Mouse (Mus musculus): ENCODE measurements around the gene Fabp1. TPM values are rescaled to one million over a fixed set of nuclear protein-coding genes. Genes with fewer than 3 reads are reported as not detected.

Gene Fabp1
- polyA plus RNA-seq, 2 experiments from 2014 or later = not detected

- ATAC-seq = no peak
These were observed 12.8 kb downstream of the Fabp1 start for GRCm38 (mm10) chr6:71212471-71212870.

DNA sequence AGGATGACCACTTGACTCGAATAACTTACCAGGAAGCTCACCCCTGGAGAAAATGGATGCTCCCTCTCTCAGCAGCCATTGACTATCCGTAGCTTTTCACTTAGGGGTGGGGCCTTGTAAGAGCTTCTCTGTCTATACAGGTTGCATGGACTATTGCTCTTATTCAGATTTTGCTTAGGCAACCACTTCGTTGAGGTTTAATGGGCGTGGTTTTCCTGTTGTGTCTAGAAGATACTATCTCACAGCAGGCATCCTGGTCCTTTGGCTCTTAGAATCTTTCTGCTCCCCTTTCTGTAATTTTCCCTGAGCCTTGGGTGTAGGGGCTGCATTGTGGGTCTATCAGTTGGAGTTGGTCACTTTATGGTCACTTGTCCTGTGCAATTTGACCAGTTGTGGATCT lies 21.9 kb downstream of the Fabp1 start:
- no peak for ATAC-seq

GRCm38 (mm10) chr6:71224184-71224943 lies 24.7 kb downstream of the Fabp1 start:
- ATAC-seq = no peak

GRCm38 (mm10) chr6:71226544-71226943 lies 26.9 kb downstream of the Fabp1 start:
- no peak for ATAC-seq

- ATAC-seq = no peak
These were observed 27.6 kb downstream of the Fabp1 start for GRCm38 (mm10) chr6:71227157-71227770.

DNA sequence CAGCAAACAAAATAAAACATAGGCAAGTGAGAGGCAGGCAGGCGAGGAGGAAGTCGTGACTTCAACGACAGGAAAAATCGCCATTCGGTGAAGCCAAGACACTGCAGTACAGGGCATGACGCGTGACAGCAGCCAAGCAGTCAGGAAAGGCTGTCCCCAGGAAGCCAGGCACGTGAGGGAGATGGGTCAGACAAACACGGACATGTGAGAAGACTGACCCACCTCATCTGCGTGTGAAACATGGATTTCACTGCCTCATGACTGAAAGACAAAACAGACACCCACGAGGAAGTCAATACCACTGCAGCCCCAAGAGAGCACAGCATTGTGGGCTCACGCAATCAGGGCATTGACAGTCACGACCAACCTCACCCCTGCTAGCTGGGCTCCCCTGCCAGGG lies 35.5 kb downstream of the Fabp1 start:
- no peak for ATAC-seq

GRCm38 (mm10) chr6:71235944-71236343 lies 36.3 kb downstream of the Fabp1 start:
- ATAC-seq = no peak

DNA sequence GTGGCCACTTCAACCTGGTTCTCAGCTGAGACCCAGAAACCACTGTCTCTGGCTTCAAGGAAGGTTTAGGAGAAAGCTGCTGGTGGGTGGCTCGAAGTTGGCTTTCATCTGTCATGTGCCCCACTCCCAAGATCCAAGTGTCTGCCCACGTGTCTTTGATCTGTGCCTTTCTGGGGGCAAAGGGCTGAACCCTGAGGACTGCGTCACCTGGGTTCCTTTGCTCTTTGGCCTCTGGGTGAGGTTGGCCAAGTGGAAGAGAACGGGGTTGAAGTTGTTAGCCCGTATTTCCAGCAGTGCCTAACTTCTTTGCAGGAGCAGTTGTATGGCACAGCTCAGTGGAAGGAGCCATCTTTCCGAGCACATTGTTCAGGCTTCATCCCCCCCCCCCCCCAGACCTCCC lies 36.9 kb downstream of the Fabp1 start:
- no peak for ATAC-seq

DNA sequence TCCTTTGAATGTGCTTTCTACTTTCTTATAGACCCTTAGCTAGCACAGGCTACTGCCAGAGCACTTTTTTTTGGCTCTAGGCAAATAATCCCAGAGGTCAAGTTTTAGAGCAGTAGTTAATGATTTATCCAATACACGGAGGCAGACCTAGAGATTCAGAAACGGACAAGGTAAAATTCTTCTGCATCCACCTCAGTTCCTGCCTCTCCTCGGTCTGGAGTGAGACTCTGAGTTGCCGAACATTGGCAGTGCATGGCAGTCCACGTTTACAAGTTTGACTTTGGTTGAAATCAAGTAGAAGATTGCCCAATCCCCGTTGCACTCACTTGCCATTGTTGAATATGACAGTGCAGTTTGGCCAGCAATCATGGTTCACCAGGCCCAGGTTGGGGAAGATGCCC lies 37.4 kb downstream of the Fabp1 start:
- ATAC-seq = no peak

DNA sequence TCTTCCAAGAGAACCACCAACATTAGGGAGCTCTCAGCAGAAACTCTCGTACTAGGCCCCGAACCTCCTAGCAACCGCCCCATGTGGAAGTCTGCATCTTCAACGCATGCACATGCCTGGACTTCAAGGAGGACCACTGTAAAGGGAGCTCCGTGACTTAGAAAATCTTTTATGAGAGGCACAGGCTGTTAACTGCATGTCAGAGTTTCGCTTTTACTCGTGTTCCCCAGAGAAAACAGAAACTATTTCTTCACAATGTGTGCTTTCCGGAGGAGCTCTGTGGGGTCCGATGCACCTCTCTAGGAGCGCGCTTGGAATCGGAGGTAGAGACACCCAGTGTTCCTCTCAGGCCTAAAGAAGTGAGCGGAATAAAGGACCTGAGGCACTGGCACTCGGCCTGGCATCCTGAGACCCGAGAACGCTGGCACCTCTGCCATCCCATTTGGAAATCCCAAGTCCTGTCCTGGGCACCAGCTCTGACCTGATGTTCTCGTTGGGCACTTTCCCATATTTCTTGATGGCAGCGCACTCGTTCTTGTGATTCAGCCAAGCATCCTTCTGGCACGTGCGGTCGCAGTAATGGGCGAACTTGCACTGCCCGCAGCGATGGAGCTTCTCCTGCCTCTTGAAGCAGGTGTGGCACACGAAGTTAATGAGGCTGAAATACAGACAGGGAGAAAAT lies 39.6 kb downstream of the Fabp1 start:
- ATAC-seq = no peak

- ATAC-seq = no peak
These were observed 41.2 kb downstream of the Fabp1 start for GRCm38 (mm10) chr6:71240831-71241230.

DNA sequence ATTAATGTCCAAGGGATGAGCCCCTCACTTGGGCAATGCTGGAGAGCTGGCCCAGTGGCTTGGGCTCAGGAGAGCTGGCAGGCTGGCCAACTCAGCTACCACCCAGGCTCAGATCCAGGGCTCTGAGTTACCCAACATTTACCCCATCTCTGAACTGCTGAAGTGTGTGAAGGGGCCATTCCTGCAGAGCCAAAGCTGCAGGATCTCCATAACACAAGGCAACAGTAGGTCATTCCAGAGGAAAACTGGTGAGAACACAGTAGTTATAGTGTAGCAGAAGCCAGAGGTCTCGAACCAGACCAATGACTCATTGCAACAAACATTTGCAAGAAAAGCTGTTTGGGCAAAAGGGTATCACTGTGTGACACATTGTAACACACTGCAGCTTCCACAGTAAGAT lies 43.2 kb downstream of the Fabp1 start:
- no peak for ATAC-seq

GRCm38 (mm10) chr6:71243258-71243657 lies 43.6 kb downstream of the Fabp1 start:
- ATAC-seq = no peak

DNA sequence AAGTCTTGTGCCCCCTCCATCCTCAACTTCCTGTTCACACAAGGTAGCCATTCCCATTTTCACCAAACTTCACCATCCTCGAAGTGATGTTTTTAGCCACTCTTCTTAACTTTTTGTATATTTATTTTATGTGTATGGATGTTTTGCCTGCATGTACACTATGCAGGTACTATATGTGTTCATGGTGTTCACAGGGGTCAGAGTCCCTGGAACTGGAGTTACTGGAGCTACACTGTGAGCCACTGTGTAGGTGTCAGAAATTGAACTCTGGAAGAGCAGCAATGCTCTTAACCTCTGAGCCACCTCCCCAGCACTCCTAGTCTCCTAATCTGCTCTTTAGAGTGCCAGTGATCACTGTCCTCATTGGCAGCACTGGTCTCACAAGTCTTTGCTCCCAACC lies 48.8 kb downstream of the Fabp1 start:
- ATAC-seq = no peak

- ATAC-seq = no peak
These were observed 50.0 kb downstream of the Fabp1 start for GRCm38 (mm10) chr6:71249615-71250014.

DNA sequence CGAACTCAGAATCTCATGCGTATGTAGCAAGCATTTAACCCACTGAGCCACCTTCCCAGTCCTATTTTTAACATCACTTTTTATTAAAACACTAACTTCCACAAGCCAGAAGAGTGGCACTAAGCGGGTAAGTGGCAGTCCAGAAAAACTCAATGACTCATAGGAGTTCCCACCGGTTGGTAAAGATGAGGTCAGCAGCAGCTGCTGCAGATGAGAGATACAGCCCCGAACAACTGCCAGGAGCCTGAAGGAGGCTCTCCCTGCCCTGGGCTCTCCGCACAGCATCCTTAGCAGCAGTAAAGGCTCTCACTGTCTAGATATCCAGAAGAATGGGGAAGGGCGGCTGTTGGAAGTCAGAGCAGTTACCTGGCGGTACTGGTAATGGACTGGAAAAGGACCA lies 51.3 kb downstream of the Fabp1 start:
- no peak for ATAC-seq

GRCm38 (mm10) chr6:71254456-71254855 lies 54.8 kb downstream of the Fabp1 start:
- no peak for ATAC-seq

Other genes with a start within 250 kb of the Fabp1 start
- not detected for gene Foxi3, start 243.3 kb upstream of the Fabp1 start, polyA plus RNA-seq (2017; shearing (Covaris generic))
- gene Thnsl2, start 55.4 kb upstream of the Fabp1 start, polyA plus RNA-seq (2017; shearing (Covaris generic)) = 1 to 10 TPM; 1.3 to 2.1 TPM
- 100 to 1,000 TPM in 1 of 2 experiments, 10 to 100 TPM in 1; 85.1 to 101 TPM for gene Krcc1, start 71.8 kb downstream of the Fabp1 start, polyA plus RNA-seq (2017; shearing (Covaris generic))
- gene Smyd1, start 122.4 kb downstream of the Fabp1 start, polyA plus RNA-seq (2017; shearing (Covaris generic)) = under 1 TPM; 0.18 to 0.50 TPM
- 10 to 100 TPM; 18.6 to 19.3 TPM for gene Cd8b1, start 123.0 kb downstream of the Fabp1 start, polyA plus RNA-seq (2017; shearing (Covaris generic))
- gene Cd8a, start 173.6 kb downstream of the Fabp1 start, polyA plus RNA-seq (2017; shearing (Covaris generic)) = 1 to 10 TPM; 1.6 to 2.4 TPM
- 10 to 100 TPM; 11.6 to 18.4 TPM for gene Rmnd5a, start 240.8 kb downstream of the Fabp1 start, polyA plus RNA-seq (2017; shearing (Covaris generic))